Mouse (Mus musculus) bone marrow macrophage, adult 2 months (primary cell): ENCODE data around the gene Clec16a.

Experiments
- CTCF ChIP-seq: IDR thresholded peaks from 2 replicates; pipeline ENCODE4 v1.5.1; 2012; ENCODE audit warnings: low read depth, mild to moderate bottlenecking, low read length, moderate library complexity
- POLR2A ChIP-seq: IDR thresholded peaks from 2 replicates; pipeline ENCODE4 v1.6.1; 2012; ENCODE audit warnings: mild to moderate bottlenecking, low read depth, low read length, borderline replicate concordance

- TF ChIP-seq CTCF (no peak), POLR2A (no peak)
Measured at GRCm38 (mm10) chr16:10641146-10641545, 96.0 kb downstream of the Clec16a start.
